Mouse (Mus musculus) heart, embryonic 14.5 days (tissue): ENCODE data around the gene Bco1. TPM values are rescaled to one million over a fixed set of nuclear protein-coding genes. Genes with fewer than 3 reads are reported as not detected.

ENCODE experiments used
- ATAC-seq: fragments of 200-750 bp; cut with Nextera tagmentation; 2 replicates; pipeline ENCODE4 v1.8.0; 2017; ENCODE audit warnings: low read depth, moderate TSS enrichment; ENCODE audit not compliant: insufficient number of reproducible peaks, insufficient read depth, low FRiP score
- H3K27ac ChIP-seq, 2 experiments: fragments of 200-500 bp in 1 of 2; fragments of 300-500 bp in 1 of 2; sonication (generic) in 1 of 2; replicated peaks in 1 of 2; 2 replicates each; pipeline ENCODE4 v1.5.1; 2012 to 2014; ENCODE audit warnings: low read depth in 2 of 2, low read length in 2 of 2, control low read depth in 1 of 2, mild to moderate bottlenecking in 1 of 2, mixed read lengths in 1 of 2; ENCODE audit not compliant: control insufficient read depth in 1 of 2, insufficient read depth in 1 of 2
- H3K27me3 ChIP-seq: fragments of 300-500 bp; sonication (generic); 2 replicates; pipeline ENCODE4 v1.6.1; 2014; ENCODE audit warnings: mild to moderate bottlenecking, low read length, control low read depth; ENCODE audit not compliant: control insufficient read depth, insufficient read depth
- H3K36me3 ChIP-seq: fragments of 300-500 bp; sonication (generic); 2 replicates; pipeline ENCODE4 v1.6.1; 2014; ENCODE audit warnings: mild to moderate bottlenecking, control low read depth, low read length, mixed read lengths; ENCODE audit not compliant: control insufficient read depth, insufficient read depth
- H3K4me1 ChIP-seq, 2 experiments: fragments of 200-500 bp in 1 of 2; fragments of 300-500 bp in 1 of 2; sonication (generic) in 1 of 2; 2 replicates each; pipeline ENCODE4 v1.6.1; 2012 to 2014; ENCODE audit warnings: low read length in 2 of 2, control low read depth in 1 of 2, mixed read lengths in 1 of 2; ENCODE audit not compliant: control insufficient read depth in 2 of 2, insufficient read depth in 2 of 2
- H3K4me2 ChIP-seq: fragments of 300-500 bp; sonication (generic); 2 replicates; pipeline ENCODE4 v1.6.1; 2014; ENCODE audit warnings: mild to moderate bottlenecking, low read length
- H3K4me3 ChIP-seq, 2 experiments: fragments of 200-500 bp in 1 of 2; fragments of 300-500 bp in 1 of 2; sonication (generic) in 1 of 2; 2 replicates each; pipeline ENCODE4 v1.5.1; 2012 to 2014; ENCODE audit warnings: low read length in 2 of 2, mild to moderate bottlenecking in 2 of 2, control low read depth in 1 of 2, low read depth in 1 of 2, moderate library complexity in 1 of 2; ENCODE audit not compliant: control insufficient read depth in 1 of 2, insufficient read depth in 1 of 2
- H3K9ac ChIP-seq: fragments of 300-500 bp; sonication (generic); 2 replicates; pipeline ENCODE4 v1.6.1; 2014; ENCODE audit warnings: mild to moderate bottlenecking, low read length
- H3K9me3 ChIP-seq: fragments of 300-500 bp; sonication (generic); 2 replicates; pipeline ENCODE4 v1.6.1; 2016; ENCODE audit warnings: low read length, control low read depth; ENCODE audit not compliant: control insufficient read depth
- WGBS: fragments of 180-500 bp; shearing (Covaris S2); extraction: QIAGEN DNeasy Blood & Tissue Kit; methylation state at CpG from one replicate; pipeline ENCODE4 v1.1.7; 2014; 5-methylcytosine and 5-hydroxymethylcytosine counted together
- polyA plus RNA-seq: library from polyadenylated mRNA; unstranded; fragments of >200 nt; fragmentation: Nextera tagmentation; extraction: Ambion mirVana; gene quantifications from 2 replicates; pipeline ENCODE4 v1.2.1, GENCODE M21; 2014

Gene Bco1
- polyA plus RNA-seq, 1 experiment from 2014 or later: not detected

GRCm38 (mm10) chr8:117174536-117174935, 78.9 kb downstream of the Bco1 start:
- H3K27ac ChIP-seq: no peak overlapping the region
- no peak overlapping the region for H3K4me2 ChIP-seq
- no peak for ATAC-seq
- no peak overlapping the region for H3K9ac ChIP-seq
- WGBS: 80% methylated on average over 5 of the region's 5 CpGs
- no peaks in the 10 kb centered on the region for H3K27me3 ChIP-seq
- H3K4me3 ChIP-seq: no peak overlapping the region
- no peaks in the 10 kb centered on the region for H3K9me3 ChIP-seq
- 0 out of 2 replicates have a peak, but pooled peaks cover 9% of the 10 kb centered on the region for H3K36me3 ChIP-seq
- H3K4me1 ChIP-seq: peaks cover 3 to 11% of the 10 kb centered on the region in 2 experiments; a peak in 3 of 4 replicates

GRCm38 (mm10) chr8:117176308-117176707, 80.7 kb downstream of the Bco1 start:
- H3K4me3 ChIP-seq: no peak overlapping the region
- peaks cover 3 to 11% of the 10 kb centered on the region in 2 experiments; a peak in 3 of 4 replicates for H3K4me1 ChIP-seq
- 0 out of 2 replicates have a peak, but pooled peaks cover 9% of the 10 kb centered on the region for H3K36me3 ChIP-seq
- no peak overlapping the region for H3K27ac ChIP-seq
- ATAC-seq: no peak
- no peaks in the 10 kb centered on the region for H3K27me3 ChIP-seq
- 64% methylated on average over 5 of the region's 5 CpGs for WGBS
- no peak overlapping the region for H3K9ac ChIP-seq
- no peaks in the 10 kb centered on the region for H3K9me3 ChIP-seq
- no peak overlapping the region for H3K4me2 ChIP-seq

- no peaks in the 10 kb centered on the region for H3K27me3 ChIP-seq
- 0 out of 2 replicates have a peak, but pooled peaks cover 9% of the 10 kb centered on the region for H3K36me3 ChIP-seq
- ATAC-seq: no peak
- H3K9ac ChIP-seq: no peak overlapping the region
- no peak overlapping the region for H3K4me2 ChIP-seq
- no peaks in the 10 kb centered on the region for H3K9me3 ChIP-seq
- H3K27ac ChIP-seq: no peak overlapping the region
- peaks cover 3 to 11% of the 10 kb centered on the region in 2 experiments; a peak in 3 of 4 replicates for H3K4me1 ChIP-seq
- H3K4me3 ChIP-seq: no peak overlapping the region
- WGBS: 80% methylated on average over 7 of the region's 7 CpGs
Measured at GRCm38 (mm10) chr8:117177236-117177635, 81.6 kb downstream of the Bco1 start.

GRCm38 (mm10) chr8:117178039-117178438, 82.4 kb downstream of the Bco1 start:
- no peak overlapping the region for H3K4me3 ChIP-seq
- peaks cover 9% of the 10 kb centered on the region; the same call in 1 of the 2 replicates for H3K36me3 ChIP-seq
- H3K4me1 ChIP-seq: peaks cover 0 to 4% of the 10 kb centered on the region in 2 experiments; a peak in 2 of 4 replicates
- no peak overlapping the region for H3K4me2 ChIP-seq
- WGBS: 87% methylated on average over 2 of the region's 2 CpGs
- ATAC-seq: no peak
- no peak overlapping the region for H3K27ac ChIP-seq
- no peak overlapping the region for H3K9ac ChIP-seq
- no peaks in the 10 kb centered on the region for H3K9me3 ChIP-seq
- no peaks in the 10 kb centered on the region for H3K27me3 ChIP-seq

GRCm38 (mm10) chr8:117178676-117179075, 83.0 kb downstream of the Bco1 start:
- Histone ChIP-seq H3K9ac (no peak overlapping the region), H3K36me3 (peaks cover 13% of the 10 kb centered on the region; the same call in 1 of the 2 replicates), H3K4me1 (no peaks in the 10 kb centered on the region), H3K4me2 (no peak overlapping the region), H3K27me3 (no peaks in the 10 kb centered on the region), H3K4me3 (no peak overlapping the region), H3K9me3 (no peaks in the 10 kb centered on the region), H3K27ac (no peak overlapping the region)
- 84% methylated on average over 6 of the region's 6 CpGs for whole genome bisulfite sequencing
- ATAC-seq: no peak

- no peaks in the 10 kb centered on the region for H3K9me3 ChIP-seq
- no peak for ATAC-seq
- H3K4me1 ChIP-seq: no peaks in the 10 kb centered on the region
- H3K36me3 ChIP-seq: peaks cover 38% of the 10 kb centered on the region
- no peak overlapping the region for H3K4me2 ChIP-seq
- H3K27ac ChIP-seq: no peak overlapping the region
- H3K4me3 ChIP-seq: no peak overlapping the region
- WGBS: 98% methylated on average over 4 of the region's 4 CpGs
- no peaks in the 10 kb centered on the region for H3K27me3 ChIP-seq
- no peak overlapping the region for H3K9ac ChIP-seq
Measured at GRCm38 (mm10) chr8:117182746-117183145, 87.1 kb downstream of the Bco1 start.

Other genes starting within 250 kb of the Bco1 start
- 126 and 131 TPM in 2 replicates for gene Cmc2, start 174.4 kb upstream of the Bco1 start, polyA plus RNA-seq
- 24.2 and 24.6 TPM in 2 replicates for gene Cenpn, start 174.1 kb upstream of the Bco1 start, polyA plus RNA-seq
- 11.6 and 12.3 TPM in 2 replicates for gene Atmin, start 152.5 kb upstream of the Bco1 start, polyA plus RNA-seq
- 0.66 and 0.75 TPM in 2 replicates for gene 1700030J22Rik, start 116.9 kb upstream of the Bco1 start, polyA plus RNA-seq
- 84.8 and 88.3 TPM in 2 replicates for gene Gcsh, start 102.3 kb upstream of the Bco1 start, polyA plus RNA-seq
- gene Pkd1l2, start 13.4 kb upstream of the Bco1 start, polyA plus RNA-seq: 0.14 TPM in 1 of 2 replicates, not detected in the other
- 1.0 and 1.3 TPM in 2 replicates for gene Gan, start 62.3 kb downstream of the Bco1 start, polyA plus RNA-seq
- gene Cmip, start 161.2 kb downstream of the Bco1 start, polyA plus RNA-seq: 13.0 and 13.3 TPM in 2 replicates